Mouse (Mus musculus) liver, postnatal 0 days (tissue): Measurements from ENCODE around the gene Tepsin.

Source experiments
- CTCF ChIP-seq: sonication (generic); IDR thresholded peaks from 2 replicates; pipeline ENCODE4 v1.5.1; 2016; ENCODE audit warnings: antibody characterized with exemption, low read depth
- EP300 ChIP-seq: IDR thresholded peaks from 2 replicates; pipeline ENCODE4 v1.6.1; 2016; ENCODE audit warnings: antibody characterized with exemption, low read depth, mild to moderate bottlenecking

GRCm38 (mm10) chr11:120107026-120107425, 8.5 kb upstream of the Tepsin start:
- TF ChIP-seq CTCF (no peak), EP300 (no peak)
